Mouse (Mus musculus) heart, embryonic 16.5 days (tissue): ENCODE results near the gene Dync1i1. TPM values are rescaled to one million over a fixed set of nuclear protein-coding genes. Genes with fewer than 3 reads are reported as not detected.
A peak's percentile ranks its signal among the peaks of the same experiment; 100 is the strongest.

Experiments
- ATAC-seq: fragments of 200-750 bp; cut with Nextera tagmentation; replicated peaks from 2 replicates; pipeline ENCODE4 v1.8.0; 2017; ENCODE audit warnings: moderate number of reproducible peaks; ENCODE audit not compliant: insufficient read depth, low FRiP score; ENCODE audit errors: extremely low read depth
- H3K27ac ChIP-seq: fragments of 300-500 bp; sonication (generic); 2 replicates; pipeline ENCODE4 v1.5.1; 2014; ENCODE audit warnings: mild to moderate bottlenecking, low read length, control low read depth, moderate library complexity
- H3K27me3 ChIP-seq: fragments of 300-500 bp; sonication (generic); 2 replicates; pipeline ENCODE4 v1.6.1; 2014; ENCODE audit warnings: low read length, mixed read lengths; ENCODE audit not compliant: control insufficient read depth, insufficient read depth
- H3K36me3 ChIP-seq: fragments of 300-500 bp; sonication (generic); 2 replicates; pipeline ENCODE4 v1.6.1; 2014; ENCODE audit not compliant: control insufficient read depth, insufficient read depth
- H3K4me1 ChIP-seq: fragments of 300-500 bp; sonication (generic); 2 replicates; pipeline ENCODE4 v1.6.1; 2014; ENCODE audit warnings: low read length, mixed read lengths; ENCODE audit not compliant: control insufficient read depth, insufficient read depth
- H3K4me2 ChIP-seq: fragments of 300-500 bp; sonication (generic); 2 replicates; pipeline ENCODE4 v1.6.1; 2014; ENCODE audit warnings: low read depth, mild to moderate bottlenecking, control low read depth, low read length
- H3K4me3 ChIP-seq: fragments of 300-500 bp; sonication (generic); 2 replicates; pipeline ENCODE4 v1.5.1; 2014; ENCODE audit warnings: mild to moderate bottlenecking, control low read depth, low read length
- H3K9ac ChIP-seq: fragments of 300-500 bp; sonication (generic); 2 replicates; pipeline ENCODE4 v1.6.1; 2014; ENCODE audit warnings: low read length, control low read depth
- H3K9me3 ChIP-seq: fragments of 300-500 bp; sonication (generic); replicated peaks from 2 replicates; pipeline ENCODE4 v1.6.1; 2016; ENCODE audit warnings: low read length; ENCODE audit not compliant: control insufficient read depth
- WGBS: fragments of 180-500 bp; shearing (Covaris S2); extraction: QIAGEN DNeasy Blood & Tissue Kit; methylation state at CpG from one replicate; pipeline ENCODE4 v1.1.7; 2014; 5-methylcytosine and 5-hydroxymethylcytosine counted together
- polyA plus RNA-seq: library from polyadenylated mRNA; unstranded; fragments of >200 nt; fragmentation: Nextera tagmentation; extraction: Ambion mirVana; gene quantifications from 2 replicates; pipeline ENCODE4 v1.2.1, GENCODE M21; 2015

Gene Dync1i1
- polyA plus RNA-seq, 1 experiment from 2014 or later, result 2.0 TPM

DNA sequence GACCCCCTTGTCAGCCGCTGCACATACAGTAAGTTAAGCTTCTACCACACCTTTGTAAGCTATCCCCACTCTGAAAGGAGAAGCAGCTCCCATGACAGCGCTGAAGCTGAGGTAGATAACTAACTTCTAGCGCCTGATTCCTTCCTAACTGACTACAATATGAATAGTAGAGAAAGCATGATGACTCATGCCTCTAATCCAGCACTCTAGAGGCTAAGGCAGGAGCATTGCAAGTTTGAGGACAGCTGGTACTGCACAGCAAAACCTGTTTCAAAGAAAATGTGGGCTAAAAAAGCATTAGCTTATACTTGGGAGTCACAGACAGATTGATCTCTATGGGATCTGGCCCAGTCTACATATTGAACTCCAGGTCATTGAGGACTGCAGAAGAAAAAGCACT lies 236.5 kb downstream of the Dync1i1 start:
- H3K27me3 ChIP-seq, result no peaks in the 10 kb centered on the region
- no peaks in the 10 kb centered on the region for H3K36me3 ChIP-seq
- no peak for ATAC-seq
- H3K9me3 ChIP-seq, result no peaks in the 10 kb centered on the region
- H3K4me1 ChIP-seq, result no peaks in the 10 kb centered on the region
- WGBS, result 75% methylated on average over 3 of the region's 3 CpGs
- H3K27ac ChIP-seq, result no peak overlapping the region
- no peak overlapping the region for H3K9ac ChIP-seq
- no peak overlapping the region for H3K4me3 ChIP-seq
- H3K4me2 ChIP-seq, result no peak overlapping the region

DNA sequence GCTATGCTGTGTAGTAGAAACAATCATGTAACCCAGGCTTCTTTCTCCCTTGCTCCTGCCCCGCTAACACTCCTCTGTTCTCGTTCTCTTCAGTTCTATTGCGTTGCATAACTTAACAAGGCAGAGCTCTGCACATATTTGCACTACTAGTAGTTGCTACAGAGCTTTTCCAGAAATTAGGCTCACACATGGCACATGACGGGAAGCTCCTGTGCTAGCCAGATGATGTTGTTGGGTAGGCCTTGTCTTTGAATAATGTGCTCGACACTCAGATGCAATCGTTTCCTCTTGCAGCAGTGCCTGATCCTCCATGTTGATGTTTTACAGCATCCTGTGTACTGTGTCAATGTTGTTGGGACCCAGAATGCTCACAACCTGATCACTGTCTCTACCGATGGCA lies 240.9 kb downstream of the Dync1i1 start:
- no peak overlapping the region for H3K27ac ChIP-seq
- H3K9ac ChIP-seq, result no peak overlapping the region
- H3K36me3 ChIP-seq, result no peaks in the 10 kb centered on the region
- H3K9me3 ChIP-seq, result no peaks in the 10 kb centered on the region
- no peak for ATAC-seq
- H3K4me2 ChIP-seq, result no peak overlapping the region
- WGBS, result 92% methylated on average over 7 of the region's 7 CpGs
- peaks cover 7% of the 10 kb centered on the region for H3K4me1 ChIP-seq
- H3K27me3 ChIP-seq, result no peaks in the 10 kb centered on the region
- no peak overlapping the region for H3K4me3 ChIP-seq

DNA sequence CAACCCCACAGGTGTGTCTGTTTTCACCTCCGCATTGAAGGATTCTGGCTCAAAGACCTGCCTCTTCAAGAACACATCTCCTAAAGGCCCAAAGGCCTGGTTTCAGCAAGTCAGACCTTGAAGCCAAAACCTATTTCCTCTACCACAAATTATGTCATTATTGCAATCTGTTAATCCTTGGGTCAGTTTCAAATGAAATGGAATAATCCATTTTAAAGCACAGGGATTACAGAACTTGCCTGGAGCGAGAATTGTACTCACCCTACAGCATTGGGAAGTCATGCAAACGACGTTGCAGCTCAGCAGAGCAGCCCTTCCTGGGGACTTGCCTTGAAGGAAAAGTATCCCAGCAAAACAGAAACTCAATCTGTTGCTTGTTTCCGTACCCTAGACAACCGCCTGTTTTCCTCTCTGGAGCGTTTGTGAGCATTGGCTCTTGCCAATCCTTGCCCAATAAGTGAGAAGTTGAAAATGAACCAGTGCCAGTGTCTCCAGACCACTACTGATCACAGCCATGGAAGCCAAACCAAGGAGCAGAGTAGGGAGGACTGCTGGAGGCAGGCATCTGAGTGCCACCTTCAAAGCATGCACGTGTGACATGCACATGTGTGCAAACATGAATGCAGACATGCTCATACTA lies 241.5 kb downstream of the Dync1i1 start:
- peaks cover 7% of the 10 kb centered on the region for H3K4me1 ChIP-seq
- no peaks in the 10 kb centered on the region for H3K36me3 ChIP-seq
- ATAC-seq, result no peak
- no peaks in the 10 kb centered on the region for H3K27me3 ChIP-seq
- H3K4me2 ChIP-seq, result no peak overlapping the region
- no peak overlapping the region for H3K4me3 ChIP-seq
- H3K27ac ChIP-seq, result no peak overlapping the region
- WGBS, result 84% methylated on average over 8 of the region's 8 CpGs
- no peak overlapping the region for H3K9ac ChIP-seq
- H3K9me3 ChIP-seq, result no peaks in the 10 kb centered on the region

DNA sequence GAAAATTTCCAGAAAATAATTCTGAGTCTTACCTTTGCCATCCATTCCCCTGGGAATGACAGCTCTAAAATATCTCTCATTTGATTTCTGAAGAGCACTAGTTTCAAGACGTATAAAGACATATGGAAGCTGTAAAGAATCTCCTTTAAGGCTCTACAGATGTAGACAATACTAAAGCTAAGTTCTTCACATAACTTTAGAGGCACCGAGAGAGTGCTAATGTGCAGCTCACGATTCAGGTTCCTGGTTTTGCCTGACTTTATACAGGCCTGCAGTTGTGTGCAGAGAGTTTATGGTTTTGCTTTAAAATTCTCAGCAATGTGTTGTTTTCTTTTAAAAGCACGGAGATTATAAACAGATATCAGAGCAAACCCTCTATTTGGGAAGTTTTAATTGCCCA lies 242.1 kb downstream of the Dync1i1 start:
- WGBS, result 70% methylated on average over 4 of the region's 4 CpGs
- ATAC-seq, result no peak
- no peaks in the 10 kb centered on the region for H3K27me3 ChIP-seq
- no peak overlapping the region for H3K9ac ChIP-seq
- H3K27ac ChIP-seq, result no peak overlapping the region
- H3K9me3 ChIP-seq, result no peaks in the 10 kb centered on the region
- no peak overlapping the region for H3K4me2 ChIP-seq
- no peak overlapping the region for H3K4me3 ChIP-seq
- H3K36me3 ChIP-seq, result no peaks in the 10 kb centered on the region
- H3K4me1 ChIP-seq, result peaks cover 7% of the 10 kb centered on the region

DNA sequence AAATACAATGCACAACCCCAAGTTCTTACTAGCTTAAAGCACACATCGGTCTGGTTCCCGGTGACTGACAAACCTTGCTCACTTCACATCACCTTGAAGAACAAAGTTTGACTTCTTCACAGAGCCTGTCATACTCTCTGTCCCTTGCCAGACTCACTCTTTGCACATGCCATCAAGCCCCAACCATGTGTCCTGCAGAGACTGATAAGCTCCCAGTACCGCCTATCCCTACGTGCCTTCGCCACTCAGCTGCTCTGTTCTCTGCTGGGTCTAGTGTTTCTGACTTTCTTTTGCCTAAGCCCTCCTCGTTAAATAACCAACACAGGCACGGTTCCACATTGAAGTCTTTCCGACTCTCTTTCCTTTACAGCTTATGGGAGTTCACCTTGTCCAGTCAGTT lies 244.2 kb downstream of the Dync1i1 start:
- Histone ChIP-seq H3K27ac (no peak overlapping the region), H3K27me3 (no peaks in the 10 kb centered on the region), H3K9ac (no peak overlapping the region), H3K4me1 (peaks cover 7% of the 10 kb centered on the region), H3K9me3 (no peaks in the 10 kb centered on the region), H3K4me2 (peak overlapping the region; percentile 37; the same call in 1 of the 2 replicates), H3K36me3 (no peaks in the 10 kb centered on the region), H3K4me3 (no peak overlapping the region)
- ATAC-seq, result peak; percentile 76
- WGBS, result 48% methylated on average over 8 of the region's 8 CpGs

DNA sequence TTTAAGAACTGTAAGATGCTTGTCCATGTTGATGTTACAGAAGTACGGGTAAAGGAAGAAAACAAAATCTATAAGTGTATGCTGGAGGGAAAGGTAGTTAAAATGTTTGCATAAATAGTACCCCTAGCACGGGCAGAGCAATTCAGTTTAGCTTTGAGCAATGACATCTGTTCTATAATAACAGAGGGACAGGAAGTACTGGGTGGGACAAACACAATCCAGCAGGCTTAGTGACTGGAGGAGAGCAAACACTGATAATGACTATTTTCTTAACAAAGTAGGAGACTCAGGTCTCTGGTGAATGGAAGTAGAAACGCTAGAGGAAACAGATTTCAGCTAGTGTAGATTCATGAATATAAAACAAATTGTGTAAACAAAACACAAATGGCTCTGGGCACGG lies 250.8 kb downstream of the Dync1i1 start:
- no peak overlapping the region for H3K4me3 ChIP-seq
- 36% methylated on average over 4 of the region's 4 CpGs for WGBS
- H3K4me1 ChIP-seq, result no peaks in the 10 kb centered on the region; the same call in 1 of the 2 replicates
- H3K9ac ChIP-seq, result no peak overlapping the region
- H3K27ac ChIP-seq, result no peak overlapping the region; the same call in 1 of the 2 replicates
- H3K36me3 ChIP-seq, result no peaks in the 10 kb centered on the region
- no peaks in the 10 kb centered on the region for H3K9me3 ChIP-seq
- no peaks in the 10 kb centered on the region for H3K27me3 ChIP-seq
- H3K4me2 ChIP-seq, result no peak overlapping the region
- 0 out of 2 replicates have a peak, but pooled peaks have one; percentile 28 for ATAC-seq

DNA sequence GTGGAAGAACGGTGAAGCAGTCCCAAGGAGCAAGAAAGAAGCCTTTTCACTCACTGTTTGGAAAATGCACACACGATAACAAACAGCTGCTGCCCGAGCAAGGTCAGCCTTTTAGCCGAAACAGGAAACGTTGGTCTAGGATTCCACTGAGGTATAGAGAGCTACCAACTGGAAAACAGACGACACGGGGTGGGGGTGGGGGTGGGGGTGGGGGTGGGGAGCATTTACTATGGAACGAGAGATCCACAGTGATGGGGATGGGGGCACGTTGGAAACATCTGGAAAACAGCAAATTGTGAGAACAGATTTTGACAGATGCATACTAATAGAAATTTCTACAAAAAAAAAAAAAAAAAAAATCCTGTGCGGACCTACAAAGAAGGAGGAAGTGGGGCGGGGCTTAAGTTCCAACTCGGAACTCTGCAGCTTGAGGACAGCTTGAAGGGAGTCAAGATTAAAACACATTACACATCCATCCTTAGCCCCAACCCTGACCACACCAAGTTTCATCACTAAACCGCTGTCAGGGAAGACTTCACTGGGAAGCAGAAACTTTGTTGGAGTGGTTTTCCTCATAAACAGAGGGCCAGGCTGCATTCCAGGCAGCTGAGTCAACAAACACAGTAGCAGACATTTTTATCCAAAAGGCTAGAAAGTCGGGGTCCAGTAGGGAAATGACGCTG lies 251.9 kb downstream of the Dync1i1 start:
- H3K4me2 ChIP-seq, result peak overlapping the region; percentile 1; the same call in 1 of the 2 replicates

DNA sequence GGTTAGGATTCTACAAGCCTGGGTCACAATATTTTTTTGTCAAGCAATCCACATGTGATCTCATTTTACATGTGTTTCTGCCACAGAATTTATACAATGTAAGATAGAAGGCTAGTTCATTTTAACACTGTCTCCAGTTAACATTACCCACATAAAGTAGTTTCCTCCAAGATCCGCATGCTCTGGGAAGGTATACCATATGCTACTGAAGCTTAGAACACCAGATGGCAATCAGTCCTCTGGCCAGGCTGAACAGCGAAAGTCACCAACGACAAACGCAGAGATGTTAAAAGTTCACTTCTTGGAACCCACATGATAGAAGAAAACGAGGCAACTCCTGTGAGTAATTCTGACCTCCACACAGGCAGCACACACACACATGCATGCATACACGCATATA lies 265.8 kb downstream of the Dync1i1 start:
- Histone ChIP-seq H3K4me3 (no peak overlapping the region), H3K36me3 (no peaks in the 10 kb centered on the region), H3K4me1 (peaks cover 16% of the 10 kb centered on the region), H3K9me3 (no peaks in the 10 kb centered on the region), H3K27ac (no peak overlapping the region), H3K4me2 (peak overlapping the region; percentile 55; the same call in 1 of the 2 replicates), H3K9ac (peak overlapping the region; percentile 49; the same call in 1 of the 2 replicates), H3K27me3 (no peaks in the 10 kb centered on the region)
- WGBS, result 79% methylated on average over 6 of the region's 6 CpGs
- no peak for ATAC-seq

More for the DNA sequence above, 251.9 kb downstream of the Dync1i1 start:
- Histone ChIP-seq H3K4me1 (no peaks in the 10 kb centered on the region; the same call in 1 of the 2 replicates), H3K9ac (no peak overlapping the region), H3K36me3 (no peaks in the 10 kb centered on the region), H3K4me3 (no peak overlapping the region), H3K9me3 (no peaks in the 10 kb centered on the region), H3K27ac (peak overlapping the region; percentile 57), H3K27me3 (no peaks in the 10 kb centered on the region)
- WGBS, result 45% methylated on average over 15 of the region's 15 CpGs
- ATAC-seq, result peak; percentile 49; the same call in 1 of the 2 replicates
